Mouse (Mus musculus) stomach, postnatal 0 days (tissue): Measurements from ENCODE around the gene Btbd35f6. TPM values are rescaled to one million over a fixed set of nuclear protein-coding genes. Genes with fewer than 3 reads are reported as not detected.
"Not testable (repeated sequence)": the region's sequence is repeated elsewhere in the genome, so short reads cannot be mapped to it uniquely, and the experiment has no call there.

Experiments used
- ATAC-seq: fragments of 200-750 bp; cut with Nextera tagmentation; 2 replicates; pipeline ENCODE4 v1.8.0; 2017; ENCODE audit not compliant: low FRiP score, low TSS enrichment
- DNase-seq: peaks from one replicate; pipeline ENCODE4 v3.0.0-alpha.2; 2016; ENCODE audit warnings: low spot score
- H3K27ac ChIP-seq: fragments of 300-500 bp; sonication (generic); replicated peaks from 2 replicates; pipeline ENCODE4 v1.5.1; 2014; ENCODE audit warnings: mild to moderate bottlenecking, control low read depth
- H3K27me3 ChIP-seq: fragments of 300-500 bp; sonication (generic); 2 replicates; pipeline ENCODE4 v1.6.1; 2014; ENCODE audit warnings: low read length; ENCODE audit not compliant: control insufficient read depth, insufficient read depth
- H3K36me3 ChIP-seq: fragments of 300-500 bp; sonication (generic); 2 replicates; pipeline ENCODE4 v1.6.1; 2014; ENCODE audit warnings: low read length, mixed read lengths; ENCODE audit not compliant: control insufficient read depth, insufficient read depth
- H3K4me1 ChIP-seq: fragments of 300-500 bp; sonication (generic); replicated peaks from 2 replicates; pipeline ENCODE4 v1.6.1; 2014; ENCODE audit warnings: antibody characterized with exemption; ENCODE audit not compliant: control insufficient read depth, insufficient read depth
- H3K4me2 ChIP-seq: fragments of 300-500 bp; sonication (generic); replicated peaks from 2 replicates; pipeline ENCODE4 v1.6.1; 2014; ENCODE audit warnings: low read depth, mild to moderate bottlenecking, control low read depth, moderate library complexity
- H3K4me3 ChIP-seq: fragments of 300-500 bp; sonication (generic); 2 replicates; pipeline ENCODE4 v1.5.1; 2014; ENCODE audit warnings: low read depth, low read length, control low read depth
- H3K9ac ChIP-seq: fragments of 300-500 bp; sonication (generic); 2 replicates; pipeline ENCODE4 v1.6.1; 2014; ENCODE audit warnings: mild to moderate bottlenecking, low read length, control low read depth, mixed read lengths
- H3K9me3 ChIP-seq: fragments of 300-500 bp; sonication (generic); 2 replicates; pipeline ENCODE4 v1.6.1; 2016; ENCODE audit warnings: low read length; ENCODE audit not compliant: control insufficient read depth
- WGBS: fragments of 180-500 bp; shearing (Covaris S2); extraction: QIAGEN DNeasy Blood & Tissue Kit; methylation state at CpG from one replicate; pipeline ENCODE4 v1.1.7; 2014; 5-methylcytosine and 5-hydroxymethylcytosine counted together
- polyA plus RNA-seq: library from polyadenylated mRNA; unstranded; fragments of >200 nt; fragmentation: Nextera tagmentation; extraction: Ambion mirVana; gene quantifications from 2 replicates; pipeline ENCODE4 v1.2.1, GENCODE M21; 2015

Btbd35f6 gene
- polyA plus RNA-seq: not detected in 2 replicates

- H3K9ac ChIP-seq, H3K27me3 ChIP-seq, H3K27ac ChIP-seq, H3K36me3 ChIP-seq, H3K9me3 ChIP-seq, H3K4me3 ChIP-seq, ATAC-seq, H3K4me1 ChIP-seq, DNase-seq, H3K4me2 ChIP-seq: not testable (repeated sequence)
- no CpG with 5 or more reads among the region's 4 CpGs for WGBS
These were observed at the start of gene Btbd35f6 for GRCm38 (mm10) chrX:33956440-33956839. Gene Btbd35f6 (minus strand): TSS chrX:33956540.

- H3K36me3 ChIP-seq, DNase-seq, H3K4me3 ChIP-seq, H3K9me3 ChIP-seq, H3K27me3 ChIP-seq, H3K4me2 ChIP-seq, ATAC-seq, H3K9ac ChIP-seq, H3K27ac ChIP-seq, H3K4me1 ChIP-seq: not testable (repeated sequence)
These were observed 30.4 kb upstream of the Btbd35f6 start, which contains the start of gene Gm21870 for GRCm38 (mm10) chrX:33986716-33987115. Gene Gm21870 (minus strand): TSS chrX:33986816.

GRCm38 (mm10) chrX:33930216-33930615 lies 26.1 kb downstream of the Btbd35f6 start:
- no CpG with 5 or more reads among the region's 1 CpGs for WGBS
- not testable (repeated sequence) for H3K27ac ChIP-seq, H3K36me3 ChIP-seq, ATAC-seq, H3K4me1 ChIP-seq, H3K9me3 ChIP-seq, H3K9ac ChIP-seq, H3K27me3 ChIP-seq, H3K4me3 ChIP-seq, DNase-seq, H3K4me2 ChIP-seq

GRCm38 (mm10) chrX:33928225-33928624 lies 28.1 kb downstream of the Btbd35f6 start:
- H3K27me3 ChIP-seq, H3K4me1 ChIP-seq, H3K9ac ChIP-seq, H3K4me2 ChIP-seq, ATAC-seq, H3K4me3 ChIP-seq, H3K27ac ChIP-seq, H3K9me3 ChIP-seq, DNase-seq, H3K36me3 ChIP-seq: not testable (repeated sequence)
- WGBS: 75% methylated on average over 4 of the region's 4 CpGs

GRCm38 (mm10) chrX:33926344-33926743 lies 30.0 kb downstream of the Btbd35f6 start:
- DNase-seq, ATAC-seq: not testable (repeated sequence)

GRCm38 (mm10) chrX:33925420-33925819 lies 30.9 kb downstream of the Btbd35f6 start:
- not testable (repeated sequence) for H3K9ac ChIP-seq, ATAC-seq, H3K27ac ChIP-seq, H3K9me3 ChIP-seq, H3K4me1 ChIP-seq, DNase-seq, H3K36me3 ChIP-seq, H3K4me2 ChIP-seq, H3K4me3 ChIP-seq, H3K27me3 ChIP-seq
- 76% methylated on average over 2 of the region's 2 CpGs for WGBS

More at GRCm38 (mm10) chrX:33926344-33926743, 30.0 kb downstream of the Btbd35f6 start:
- not testable (repeated sequence) for H3K27ac ChIP-seq, H3K4me1 ChIP-seq, H3K4me2 ChIP-seq, H3K36me3 ChIP-seq, H3K4me3 ChIP-seq, H3K9me3 ChIP-seq, H3K9ac ChIP-seq, H3K27me3 ChIP-seq
- no CpG with 5 or more reads among the region's 1 CpGs for WGBS

Other genes starting within 250 kb of the Btbd35f6 start
- gene Gm21870, start 30.3 kb upstream of the Btbd35f6 start, polyA plus RNA-seq: not detected in 2 replicates
- not detected in 2 replicates for gene Btbd35f9, start 205.0 kb upstream of the Btbd35f6 start, polyA plus RNA-seq